ENCODE assay signal across 18 mouse cellular contexts in genomic region chr4:150490050-150490449, GRCm38 (mm10).
DNase-seq lines count a peak whose midpoint lies in the region; ATAC-seq and TF ChIP-seq lines count a peak whose summit lies in the region.
"Had no signal": no experiment of that assay in that cellular context is flagged by ENCODE, and none has a peak within 500 bp of the region (broad histone marks: within the 10 kb centered on the region; RNA-seq: fewer than 3 reads in every experiment).

No protein-coding gene starts in this region.

- no peak for ATAC-seq in cerebellum, adult (ENCODE audit: insufficient number of reproducible peaks, low FRiP score, low TSS enrichment)
- ATAC-seq: hindbrain, embryonic 16.5 days; intestine, embryonic 16.5 days had no signal

- H3K36me3 ChIP-seq in splenic B cell, adult 2 months (ENCODE audit: control insufficient read depth, insufficient read depth, low read length, poor library complexity, severe bottlenecking), result no peaks in the 10 kb centered on the region
- H3K36me3 ChIP-seq: forebrain, embryonic 12.5 days had no signal

- no peak for TF ChIP-seq CTCF in gastrocnemius, adult 2 months (IDR thresholded peaks at IDR 0.05)

- H3K4me3 ChIP-seq in gastrocnemius, adult 2 months, result peak overlapping the region; percentile 9; the same call in 1 of the 2 replicates
- H3K4me3 ChIP-seq: forebrain, embryonic 12.5 days; kidney, embryonic 15.5 days; limb, embryonic 10.5 days had no signal

- intact Hi-C loops in gastrocnemius, adult 2 months (cut with DNase I), result loop anchor here (5.0 kb wide), 1 partner anchor 77 kb away; no protein-coding TSS in a partner anchor
- intact Hi-C loops in heart, postnatal 36 days (cut with DNase I), result no loop called here

- DNase-seq in cerebellum, adult 18-20 months, result peak; percentile 44 to 48
- no peak for DNase-seq in gastrocnemius, adult 2 months
- DNase-seq in gastrocnemius, postnatal 10 days, result no peak
- DNase-seq in thymus, postnatal 25 days, result peak; percentile 9
- DNase-seq in thymus, adult 18-20 months, result no peak
- DNase-seq in splenic B cell, adult 2 months (ENCODE audit: low read depth, low spot score), result peak; percentile 39
- no peak for DNase-seq in heart, postnatal 36 days
- DNase-seq: adrenal gland, adult 2 months; heart, adult 18-20 months; heart, postnatal 4 days; lung, adult 18-20 months; retina, postnatal 1 day had no signal

- H3K27me3 ChIP-seq in splenic B cell, adult 2 months (ENCODE audit: control insufficient read depth, insufficient read depth, low read length, poor library complexity, severe bottlenecking), result no peaks in the 10 kb centered on the region; the same call in 1 of the 2 replicates
- H3K27me3 ChIP-seq: forebrain, embryonic 12.5 days; kidney, embryonic 15.5 days had no signal

- peak overlapping the region; percentile 94; the same call in 1 of the 2 replicates for H3K27ac ChIP-seq in gastrocnemius, adult 2 months
- H3K27ac ChIP-seq: forebrain, embryonic 12.5 days; kidney, embryonic 15.5 days; limb, embryonic 10.5 days had no signal

Comparison
In these comparisons a context has a peak if more than half of its experiments do, and no peak if none do; other contexts are left out.
1. DNase-seq: peak in cerebellum, adult 18-20 months (2 of 2), thymus, postnatal 25 days (single experiment) and splenic B cell, adult 2 months (single experiment); none in gastrocnemius, adult 2 months (single experiment), gastrocnemius, postnatal 10 days (single experiment), thymus, adult 18-20 months (0 of 2) and heart, postnatal 36 days (0 of 2).